Mouse (Mus musculus): ENCODE data around the gene Acot13. TPM values are rescaled to one million over a fixed set of nuclear protein-coding genes. Genes with fewer than 3 reads are reported as not detected.

Gene Acot13
- total and polyA plus RNA-seq, 3 experiments: 365 to 456 (median 383) TPM

DNA sequence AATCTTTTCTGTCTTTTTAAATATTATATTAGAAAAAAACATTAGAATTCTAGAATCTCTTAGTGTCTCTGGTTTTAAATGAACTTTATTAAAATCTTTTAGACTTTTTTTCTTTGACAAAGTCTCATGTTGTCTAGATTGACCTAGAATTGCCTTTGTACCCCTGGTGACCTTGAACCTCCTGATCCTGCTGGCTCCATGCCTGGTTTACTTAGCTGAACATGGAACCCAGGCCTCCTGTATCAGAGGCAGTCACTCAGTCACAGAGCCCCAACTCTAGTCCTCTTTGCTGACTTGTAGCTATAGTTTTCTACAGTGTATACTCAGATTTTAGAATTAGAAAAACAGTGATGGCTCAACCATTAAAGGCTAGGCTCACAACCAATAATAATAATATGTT, 25.3 kb downstream of the Acot13 start:
- peaks cover 13% of the 10 kb centered on the region for H3K79me2 ChIP-seq (replicated peaks; ENCODE audit: control insufficient read depth, insufficient read depth, low read length)
- H3K27ac ChIP-seq: no peak overlapping the region
- intact Hi-C loops (cut with DNase I): no loop called here
- TF ChIP-seq EP300 (IDR thresholded peaks at IDR 0.05; ENCODE audit: insufficient read depth, low read depth, low read length) (no peak), CTCF (IDR thresholded peaks at IDR 0.05) (no peak), POLR2A (IDR thresholded peaks at IDR 0.05; ENCODE audit: insufficient read depth, low read depth, low read length) (no peak)
- peaks cover 67% of the 10 kb centered on the region for H3K36me3 ChIP-seq (ENCODE audit: control insufficient read depth, insufficient read depth, low read length)
- H3K4me1 ChIP-seq (ENCODE audit: control insufficient read depth, insufficient read depth, low read length): peaks cover 7% of the 10 kb centered on the region
- H3K27me3 ChIP-seq (ENCODE audit: control insufficient read depth, insufficient read depth, low read length): no peaks in the 10 kb centered on the region
- no peak overlapping the region for H3K9ac ChIP-seq (ENCODE audit: low read depth, low read length)
- H3K4me3 ChIP-seq: no peak overlapping the region
- no peak for DNase-seq

DNA sequence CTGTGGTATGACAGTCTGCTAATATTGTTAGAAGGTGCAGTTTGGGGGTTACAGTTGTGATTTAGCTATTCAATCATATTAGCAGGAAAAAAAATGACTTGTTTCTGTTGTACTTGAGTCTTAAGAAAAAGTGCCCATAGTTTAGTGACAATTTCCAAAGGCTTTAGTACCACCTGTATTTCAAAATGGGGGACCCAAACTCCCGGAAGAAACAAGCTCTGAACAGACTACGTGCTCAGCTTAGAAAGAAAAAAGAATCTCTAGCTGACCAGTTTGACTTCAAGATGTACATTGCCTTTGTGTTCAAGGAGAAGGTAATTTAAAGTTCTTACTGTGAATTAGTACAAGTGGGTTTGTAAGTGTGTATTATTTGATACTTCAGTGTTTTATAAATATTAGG, 28.1 kb downstream of the Acot13 start:
- Histone ChIP-seq H3K9ac (ENCODE audit: low read depth, low read length) (no peak overlapping the region), H3K79me2 (replicated peaks; ENCODE audit: control insufficient read depth, insufficient read depth, low read length) (peaks cover 13% of the 10 kb centered on the region), H3K4me1 (ENCODE audit: control insufficient read depth, insufficient read depth, low read length) (peaks cover 9% of the 10 kb centered on the region), H3K4me3 (peak overlapping the region; percentile 77), H3K36me3 (ENCODE audit: control insufficient read depth, insufficient read depth, low read length) (peaks cover 46% of the 10 kb centered on the region), H3K27me3 (ENCODE audit: control insufficient read depth, insufficient read depth, low read length) (no peaks in the 10 kb centered on the region), H3K27ac (no peak overlapping the region)
- intact Hi-C loops (cut with DNase I): no loop called here
- WGBS: under 1% methylated on average over 2 of the region's 2 CpGs
- no peak for DNase-seq
- TF ChIP-seq EP300 (IDR thresholded peaks at IDR 0.05; ENCODE audit: insufficient read depth, low read depth, low read length) (no peak), CTCF (IDR thresholded peaks at IDR 0.05) (no peak), POLR2A (IDR thresholded peaks at IDR 0.05; ENCODE audit: insufficient read depth, low read depth, low read length) (no peak)

DNA sequence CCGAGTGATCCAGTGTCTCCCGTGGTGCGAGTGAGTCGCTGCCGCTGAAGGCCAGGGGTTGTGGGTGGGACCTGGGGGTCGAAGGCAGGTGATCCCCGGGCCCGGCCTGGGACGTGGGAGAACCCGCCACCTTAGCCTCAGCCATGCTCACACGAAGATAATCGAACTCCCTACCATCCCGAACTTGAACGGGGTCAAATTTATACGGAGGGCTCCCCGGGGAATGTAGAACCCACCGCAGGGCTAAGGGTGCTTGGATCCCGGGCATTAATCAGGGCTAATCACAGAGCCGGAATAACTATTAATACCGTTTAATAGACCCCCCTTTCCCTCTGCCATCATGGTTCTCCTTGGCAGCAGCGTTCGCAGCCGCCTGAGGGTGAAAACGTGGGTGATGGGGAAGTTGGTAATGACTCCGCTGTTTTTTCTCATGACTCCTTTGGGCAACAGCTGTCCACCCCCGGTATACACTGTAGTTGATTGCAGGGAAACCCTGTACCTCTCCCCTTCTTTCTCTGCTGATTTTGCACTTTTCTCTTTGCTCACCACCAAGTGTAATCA, 29.1 kb downstream of the Acot13 start:
- WGBS: under 1% methylated on average over 26 of the region's 26 CpGs
- intact Hi-C loops (cut with DNase I): no loop called here
- Histone ChIP-seq H3K27ac (peak overlapping the region; percentile 96), H3K27me3 (ENCODE audit: control insufficient read depth, insufficient read depth, low read length) (no peaks in the 10 kb centered on the region), H3K9ac (ENCODE audit: low read depth, low read length) (peak overlapping the region; percentile 93), H3K4me1 (ENCODE audit: control insufficient read depth, insufficient read depth, low read length) (peaks cover 9% of the 10 kb centered on the region), H3K4me3 (peak overlapping the region; percentile 77), H3K36me3 (ENCODE audit: control insufficient read depth, insufficient read depth, low read length) (peaks cover 36% of the 10 kb centered on the region), H3K79me2 (replicated peaks; ENCODE audit: control insufficient read depth, insufficient read depth, low read length) (peaks cover 13% of the 10 kb centered on the region)
- TF ChIP-seq CTCF (IDR thresholded peaks at IDR 0.05): no peak
- peak; percentile 47 to 53 for DNase-seq

DNA sequence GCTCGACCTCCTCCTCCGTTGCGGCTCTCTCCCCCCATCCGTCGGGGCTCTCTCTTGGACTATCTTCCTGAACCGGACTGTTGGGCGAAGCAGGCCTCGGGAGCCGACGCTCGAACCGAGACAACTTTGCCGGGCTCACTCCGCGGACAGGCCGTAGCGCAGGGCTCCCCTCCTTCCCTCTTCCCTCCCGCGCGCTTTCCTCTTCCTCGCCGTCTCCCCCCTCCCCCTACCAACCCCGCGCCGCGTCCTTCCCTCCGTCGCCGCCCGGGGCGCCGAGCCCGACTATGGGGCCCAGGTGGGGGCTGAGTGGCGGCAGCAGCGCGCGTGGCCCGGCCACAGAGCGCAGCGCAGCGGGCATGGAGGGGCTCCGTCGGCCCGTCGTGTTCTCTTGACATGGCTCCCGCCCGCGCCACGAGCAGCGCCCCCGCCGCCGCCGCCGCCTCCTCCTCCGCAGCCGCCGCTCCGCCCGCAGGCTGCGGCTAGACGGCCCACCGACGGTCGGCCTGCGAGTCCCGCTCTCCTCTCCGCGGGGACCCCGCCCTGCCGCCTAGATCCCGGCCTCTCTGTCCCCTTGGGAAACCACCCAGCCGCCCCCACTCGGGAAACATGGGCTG, 29.9 kb downstream of the Acot13 start, which contains the start of gene BC005537:
Gene BC005537 (plus strand): TSS at position 350 of the 614 bp plus-strand sequence.
- H3K4me1 ChIP-seq (ENCODE audit: control insufficient read depth, insufficient read depth, low read length): peaks cover 6% of the 10 kb centered on the region
- H3K79me2 ChIP-seq (replicated peaks; ENCODE audit: control insufficient read depth, insufficient read depth, low read length): peaks cover 13% of the 10 kb centered on the region
- TF ChIP-seq EP300 (IDR thresholded peaks at IDR 0.05; ENCODE audit: insufficient read depth, low read depth, low read length) (no peak), CTCF (IDR thresholded peaks at IDR 0.05) (peak; percentile 40), POLR2A (IDR thresholded peaks at IDR 0.05; ENCODE audit: insufficient read depth, low read depth, low read length) (no peak)
- peak within 1 kb of the TSS; percentile 96 for H3K27ac ChIP-seq
- no peaks in the 10 kb centered on the region for H3K27me3 ChIP-seq (ENCODE audit: control insufficient read depth, insufficient read depth, low read length)
- H3K9ac ChIP-seq (ENCODE audit: low read depth, low read length): peak within 1 kb of the TSS; percentile 99
- WGBS: under 1% methylated on average over 68 of the region's 74 CpGs
- intact Hi-C loops (cut with DNase I): loop anchor here (1.0 kb wide), 1 partner anchor 30 kb away; the partner anchor contains the start of genes Acot13 and Tdp2
- H3K4me3 ChIP-seq: peak within 1 kb of the TSS; percentile 77
- DNase-seq: no peak
- H3K36me3 ChIP-seq (ENCODE audit: control insufficient read depth, insufficient read depth, low read length): peaks cover 30% of the 10 kb centered on the region

DNA sequence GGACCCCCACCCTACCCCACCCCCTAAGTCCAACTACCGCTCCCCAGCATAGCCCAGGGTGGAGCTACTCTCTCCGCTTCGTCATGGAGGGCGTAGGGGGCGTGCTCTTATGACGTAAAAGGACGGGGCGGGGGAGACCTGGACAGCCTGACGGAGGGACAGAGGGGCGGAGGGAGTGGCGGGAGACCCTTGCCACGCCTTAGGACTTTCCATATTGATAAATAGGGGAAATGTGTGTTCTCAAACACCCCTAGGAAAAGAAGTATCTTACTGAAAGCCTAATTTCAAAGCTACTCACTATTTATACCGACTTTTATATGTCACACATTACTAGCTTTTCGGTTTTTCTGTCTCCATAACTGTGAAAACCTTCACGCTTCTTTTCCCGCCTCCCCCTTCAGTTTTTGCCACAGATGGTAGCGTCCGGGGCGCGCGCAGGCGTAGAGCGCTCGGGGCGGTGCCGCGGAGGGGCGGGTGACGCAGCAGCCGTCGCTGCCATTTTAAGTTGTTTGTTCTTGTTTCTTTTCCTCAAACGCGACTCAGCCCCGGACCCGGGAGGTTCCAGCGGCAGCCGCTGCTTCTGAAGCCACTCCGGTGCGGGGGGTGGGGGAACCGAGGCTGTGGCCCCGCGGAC, 30.5 kb downstream of the Acot13 start:
- TF ChIP-seq POLR2A (IDR thresholded peaks at IDR 0.05; ENCODE audit: insufficient read depth, low read depth, low read length) (peak; percentile 98), CTCF (IDR thresholded peaks at IDR 0.05) (no peak), EP300 (IDR thresholded peaks at IDR 0.05; ENCODE audit: insufficient read depth, low read depth, low read length) (peak; percentile 69; the same call in 1 of the 2 replicates)
- Histone ChIP-seq H3K4me1 (ENCODE audit: control insufficient read depth, insufficient read depth, low read length) (peaks cover 4% of the 10 kb centered on the region), H3K79me2 (replicated peaks; ENCODE audit: control insufficient read depth, insufficient read depth, low read length) (peaks cover 13% of the 10 kb centered on the region), H3K27ac (peak overlapping the region; percentile 96), H3K4me3 (peak overlapping the region; percentile 77), H3K36me3 (ENCODE audit: control insufficient read depth, insufficient read depth, low read length) (peaks cover 25% of the 10 kb centered on the region), H3K9ac (ENCODE audit: low read depth, low read length) (peak overlapping the region; percentile 99), H3K27me3 (ENCODE audit: control insufficient read depth, insufficient read depth, low read length) (no peaks in the 10 kb centered on the region)
- intact Hi-C loops (cut with DNase I): loop anchor here (1.0 kb wide), 2 partner anchors 31 to 39 kb away; partner anchors contain the start of genes Acot13, Gmnn and Tdp2
- peak; percentile 97 for DNase-seq
- WGBS: under 1% methylated on average over 42 of the region's 42 CpGs

Data from heart, adult 2 months (tissue).